Mouse (Mus musculus) testis, adult 2 months (tissue): ENCODE results near the gene Kcnd3.

Source experiments
- CTCF ChIP-seq: fragments of 200-500 bp; IDR thresholded peaks from 2 replicates; pipeline ENCODE4 v1.5.1; 2012; ENCODE audit warnings: low read depth, mild to moderate bottlenecking, inconsistent platforms, low read length, moderate library complexity; ENCODE audit not compliant: control insufficient read depth, insufficient read depth, insufficient replicate concordance
- POLR2A ChIP-seq: fragments of 200-500 bp; IDR thresholded peaks from 2 replicates; pipeline ENCODE4 v1.6.1; 2012; ENCODE audit warnings: low read depth, mild to moderate bottlenecking, inconsistent platforms, low read length, moderate library complexity; ENCODE audit not compliant: control insufficient read depth

GRCm38 (mm10) chr3:105505873-105506170, 53.7 kb downstream of the Kcnd3 start:
- no peak for TF ChIP-seq CTCF
- TF ChIP-seq POLR2A: no peak
